Mouse (Mus musculus) ES-CJ7 (cell line): ENCODE measurements around the gene Defb41.
A peak's percentile ranks its signal among the peaks of the same experiment; 100 is the strongest.

Experiments
- DNase-seq: peaks from one replicate; pipeline ENCODE4 v3.0.0; 2011; ENCODE audit warnings: low read depth, low spot score

The Defb41 gene

GRCm38 (mm10) chr1:18265038-18265437 lies at the start of gene Defb41:
TSS of gene Defb41 (minus strand) at chr1:18265138.
- no peak for DNase-seq

GRCm38 (mm10) chr1:18308474-18308829 lies 43.5 kb upstream of the Defb41 start:
- no peak for DNase-seq

GRCm38 (mm10) chr1:18307545-18308473 lies 42.9 kb upstream of the Defb41 start:
- no peak for DNase-seq

- DNase-seq, result no peak
Measured at GRCm38 (mm10) chr1:18292515-18292914, 27.6 kb upstream of the Defb41 start.

- peak; percentile 83 for DNase-seq
Measured at GRCm38 (mm10) chr1:18288860-18289259, 23.9 kb upstream of the Defb41 start.

- peak; percentile 62 for DNase-seq
Measured at GRCm38 (mm10) chr1:18287371-18287770, 22.4 kb upstream of the Defb41 start.

- no peak for DNase-seq
Measured at GRCm38 (mm10) chr1:18271095-18271494, 6.2 kb upstream of the Defb41 start.

- peak; percentile 93 for DNase-seq
Measured at GRCm38 (mm10) chr1:18268845-18269244, 3.9 kb upstream of the Defb41 start.

- DNase-seq, result peak; percentile 74
Measured at GRCm38 (mm10) chr1:18245801-18246580, 18.9 kb downstream of the Defb41 start.

GRCm38 (mm10) chr1:18237343-18237742 lies 27.6 kb downstream of the Defb41 start, which contains the start of gene Defb18:
TSS of gene Defb18 (minus strand) at chr1:18237443.
- no peak for DNase-seq

- DNase-seq, result peak; percentile 28
Measured at GRCm38 (mm10) chr1:18223385-18223945, 41.5 kb downstream of the Defb41 start.
